Mouse (Mus musculus): ENCODE data around the gene Oas1g. TPM values are rescaled to one million over a fixed set of nuclear protein-coding genes. Genes with fewer than 3 reads are reported as not detected.
"Not testable (repeated sequence)": the region's sequence is repeated elsewhere in the genome, so short reads cannot be mapped to it uniquely, and the experiment has no call there.

The Oas1g gene
- total RNA-seq (2021): 1 to 10 TPM in 1 of 2 experiments, under 1 TPM in 1; 0.66 to 1.1 TPM
- 2.5 and 2.7 TPM in 2 replicates for polyA plus RNA-seq (2012; rRNA removed)
- long read RNA-seq: 0 reads

GRCm38 (mm10) chr5:120887413-120887812 is at the start of gene Oas1g:
Gene Oas1g, minus strand, starts transcription at chr5:120887613.
- not testable (repeated sequence) for DNase-seq

GRCm38 (mm10) chr5:120933966-120934365 is 46.6 kb upstream of the Oas1g start:
- DNase-seq: no peak

GRCm38 (mm10) chr5:120927036-120927435 is 39.6 kb upstream of the Oas1g start:
- no peak for DNase-seq

GRCm38 (mm10) chr5:120926311-120926710 is 38.9 kb upstream of the Oas1g start:
- not testable (repeated sequence) for DNase-seq

GRCm38 (mm10) chr5:120924520-120924919 is 37.1 kb upstream of the Oas1g start:
- DNase-seq: not testable (repeated sequence)

- no peak for DNase-seq
These were observed 36.6 kb upstream of the Oas1g start for GRCm38 (mm10) chr5:120923969-120924368.

GRCm38 (mm10) chr5:120920296-120920695 is 32.9 kb upstream of the Oas1g start:
- no peak for DNase-seq

- not testable (repeated sequence) for DNase-seq
These were observed 31.9 kb upstream of the Oas1g start for GRCm38 (mm10) chr5:120919156-120919935.

GRCm38 (mm10) chr5:120914204-120914603 is 26.8 kb upstream of the Oas1g start, which contains the start of gene Oas1d:
Gene Oas1d, plus strand, starts transcription at chr5:120914536.
- DNase-seq: not testable (repeated sequence)

GRCm38 (mm10) chr5:120908196-120908920 is 20.9 kb upstream of the Oas1g start:
- no peak for DNase-seq

- DNase-seq: peak; percentile 26
These were observed 19.6 kb upstream of the Oas1g start, which contains the start of gene Oas1a for GRCm38 (mm10) chr5:120906791-120907733. Gene Oas1a, minus strand, starts transcription at chr5:120907521.

GRCm38 (mm10) chr5:120902056-120902455 is 14.6 kb upstream of the Oas1g start:
- no peak for DNase-seq

- no peak for DNase-seq
These were observed 13.3 kb upstream of the Oas1g start for GRCm38 (mm10) chr5:120900666-120901065.

- DNase-seq: no peak
These were observed 11.3 kb upstream of the Oas1g start for GRCm38 (mm10) chr5:120898726-120899125.

- no peak for DNase-seq
These were observed 10.9 kb upstream of the Oas1g start for GRCm38 (mm10) chr5:120898307-120898706.

GRCm38 (mm10) chr5:120895231-120895900 is 8.0 kb upstream of the Oas1g start:
- DNase-seq: no peak

- DNase-seq: not testable (repeated sequence)
These were observed 7.3 kb upstream of the Oas1g start for GRCm38 (mm10) chr5:120894692-120895091.

GRCm38 (mm10) chr5:120893866-120894265 is 6.5 kb upstream of the Oas1g start:
- not testable (repeated sequence) for DNase-seq

- no peak for DNase-seq
These were observed 4.8 kb upstream of the Oas1g start for GRCm38 (mm10) chr5:120892243-120892660.

- not testable (repeated sequence) for DNase-seq
These were observed 4.3 kb upstream of the Oas1g start for GRCm38 (mm10) chr5:120891566-120892242.
